Mouse (Mus musculus) lung, postnatal 0 days (tissue): Measurements from ENCODE around the gene Bcas2. TPM values are rescaled to one million over a fixed set of nuclear protein-coding genes. Genes with fewer than 3 reads are reported as not detected.

Source experiments
- ATAC-seq: fragments of 200-750 bp; cut with Nextera tagmentation; 2 replicates; pipeline ENCODE4 v1.8.0; 2017; ENCODE audit warnings: moderate library complexity
- DNase-seq: peaks from one replicate; pipeline ENCODE4 v3.0.0-alpha.2; 2016; ENCODE audit warnings: low spot score
- H3K27ac ChIP-seq: fragments of 300-500 bp; sonication (generic); 2 replicates; pipeline ENCODE4 v1.5.1; 2014; ENCODE audit warnings: antibody characterized with exemption, mild to moderate bottlenecking, low read length, mixed read lengths
- H3K27me3 ChIP-seq: fragments of 300-500 bp; sonication (generic); replicated peaks from 2 replicates; pipeline ENCODE4 v1.6.1; 2014; ENCODE audit warnings: low read length, mixed read lengths; ENCODE audit not compliant: insufficient read depth
- H3K36me3 ChIP-seq: fragments of 300-500 bp; sonication (generic); 2 replicates; pipeline ENCODE4 v1.6.1; 2014; ENCODE audit warnings: low read length, mixed read lengths; ENCODE audit not compliant: insufficient read depth
- H3K4me1 ChIP-seq: fragments of 300-500 bp; sonication (generic); 2 replicates; pipeline ENCODE4 v1.6.1; 2014; ENCODE audit warnings: antibody characterized with exemption, low read depth, low read length, mixed read lengths; ENCODE audit not compliant: insufficient read depth
- H3K4me2 ChIP-seq: fragments of 300-500 bp; sonication (generic); replicated peaks from 2 replicates; pipeline ENCODE4 v1.6.1; 2014; ENCODE audit warnings: low read depth, mild to moderate bottlenecking, low read length, moderate library complexity, mixed read lengths
- H3K4me3 ChIP-seq: fragments of 300-500 bp; sonication (generic); 2 replicates; pipeline ENCODE4 v1.5.1; 2014; ENCODE audit warnings: low read depth, low read length
- H3K9ac ChIP-seq: fragments of 300-500 bp; sonication (generic); replicated peaks from 2 replicates; pipeline ENCODE4 v1.6.1; 2014; ENCODE audit warnings: low read depth, mild to moderate bottlenecking
- H3K9me3 ChIP-seq: fragments of 300-500 bp; sonication (generic); 2 replicates; pipeline ENCODE4 v1.6.1; 2016; ENCODE audit warnings: low read length, mixed read lengths
- CTCF ChIP-seq: IDR thresholded peaks from 2 replicates; pipeline ENCODE4 v1.5.1; 2016; ENCODE audit warnings: antibody characterized with exemption, mild to moderate bottlenecking
- EP300 ChIP-seq: IDR thresholded peaks from 2 replicates; pipeline ENCODE4 v1.6.1; 2016; ENCODE audit warnings: antibody characterized with exemption, mild to moderate bottlenecking, control low read depth
- WGBS: fragments of 180-500 bp; shearing (Covaris S2); extraction: QIAGEN DNeasy Blood & Tissue Kit; methylation state at CpG from one replicate; pipeline ENCODE4 v1.1.7; 2014; 5-methylcytosine and 5-hydroxymethylcytosine counted together
- polyA plus RNA-seq: library from polyadenylated mRNA; unstranded; fragments of >200 nt; fragmentation: Nextera tagmentation; extraction: Ambion mirVana; gene quantifications from 2 replicates; pipeline ENCODE4 v1.2.1, GENCODE M21; 2015

Bcas2 gene
- polyA plus RNA-seq, 1 experiment from 2014 or later, result 89.8 TPM

DNA sequence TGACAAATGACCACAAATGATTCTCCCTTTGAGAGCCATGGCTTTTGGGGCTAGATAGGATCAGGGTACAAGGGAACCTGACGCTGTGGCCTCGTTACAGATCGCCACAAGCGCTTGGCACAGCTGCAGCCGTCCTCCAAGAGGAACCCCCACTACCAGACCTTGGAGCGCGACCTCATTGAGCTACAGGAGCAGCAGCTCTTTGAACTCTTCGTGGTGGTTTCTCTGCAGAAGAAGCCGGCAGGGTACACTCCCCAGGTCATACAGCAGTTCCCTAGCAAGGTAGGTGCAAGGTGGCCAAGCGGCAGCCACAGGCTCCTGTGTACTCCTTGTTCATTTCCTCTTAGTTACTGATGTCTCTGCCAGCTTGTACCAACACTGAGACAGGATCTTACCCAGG, 22.5 kb upstream of the Bcas2 start:
- Histone ChIP-seq H3K4me2 (no peak overlapping the region), H3K9me3 (no peaks in the 10 kb centered on the region), H3K27ac (no peak overlapping the region), H3K9ac (no peak overlapping the region), H3K27me3 (no peaks in the 10 kb centered on the region), H3K4me3 (no peak overlapping the region), H3K4me1 (no peaks in the 10 kb centered on the region), H3K36me3 (peaks cover 24% of the 10 kb centered on the region)
- TF ChIP-seq CTCF, result no peak
- no peak for TF ChIP-seq EP300
- DNase-seq, result no peak
- no peak for ATAC-seq
- WGBS, result 78% methylated on average over 10 of the region's 10 CpGs

- Histone ChIP-seq H3K27me3 (no peaks in the 10 kb centered on the region), H3K4me3 (no peak overlapping the region), H3K9ac (no peak overlapping the region), H3K9me3 (no peaks in the 10 kb centered on the region), H3K4me2 (no peak overlapping the region), H3K36me3 (peaks cover 31% of the 10 kb centered on the region), H3K4me1 (no peaks in the 10 kb centered on the region), H3K27ac (no peak overlapping the region)
- peak; percentile 23 for DNase-seq
- ATAC-seq, result no peak
- TF ChIP-seq CTCF (peak; percentile 74), EP300 (no peak)
Observed at GRCm38 (mm10) chr3:103153761-103154160, 17.7 kb upstream of the Bcas2 start.

DNA sequence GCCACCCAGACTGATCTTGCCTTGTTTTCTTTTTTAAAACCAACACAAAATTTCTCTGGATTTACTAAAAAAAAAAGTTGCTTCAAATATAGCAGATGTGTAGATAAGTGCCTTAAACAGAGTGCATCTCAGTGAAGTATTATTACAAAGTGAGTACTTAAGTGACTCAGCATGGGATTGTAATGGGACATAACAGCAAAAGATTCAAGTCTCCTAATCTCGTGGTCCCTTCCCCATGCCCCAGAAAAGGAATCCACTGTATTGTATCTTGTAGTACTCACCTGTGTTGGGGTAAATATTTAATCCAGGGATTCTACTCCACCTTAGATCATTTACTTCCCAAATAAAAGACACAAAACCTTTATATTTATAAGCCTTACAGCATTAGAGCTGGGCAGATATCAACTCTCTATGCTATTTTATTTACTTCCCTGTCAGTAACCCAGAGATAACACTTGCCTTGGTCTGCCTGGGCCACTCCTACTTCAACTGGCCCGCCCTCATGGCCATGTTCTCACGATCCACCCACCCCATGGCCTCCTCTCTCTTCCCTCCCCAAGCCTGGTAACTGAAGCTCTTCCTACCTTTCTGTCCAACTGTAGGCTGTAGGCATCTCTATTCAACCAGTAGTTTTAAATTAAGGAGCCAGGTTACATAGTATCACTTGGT, 12.1 kb upstream of the Bcas2 start:
- Histone ChIP-seq H3K36me3 (peaks cover 13% of the 10 kb centered on the region; the same call in 1 of the 2 replicates), H3K9ac (no peak overlapping the region), H3K27me3 (no peaks in the 10 kb centered on the region), H3K4me1 (no peaks in the 10 kb centered on the region), H3K4me3 (no peak overlapping the region), H3K9me3 (no peaks in the 10 kb centered on the region), H3K4me2 (no peak overlapping the region), H3K27ac (no peak overlapping the region)
- DNase-seq (no peak), ATAC-seq (no peak)
- 44% methylated on average over 3 of the region's 3 CpGs for WGBS
- TF ChIP-seq CTCF (no peak), EP300 (no peak)

DNA sequence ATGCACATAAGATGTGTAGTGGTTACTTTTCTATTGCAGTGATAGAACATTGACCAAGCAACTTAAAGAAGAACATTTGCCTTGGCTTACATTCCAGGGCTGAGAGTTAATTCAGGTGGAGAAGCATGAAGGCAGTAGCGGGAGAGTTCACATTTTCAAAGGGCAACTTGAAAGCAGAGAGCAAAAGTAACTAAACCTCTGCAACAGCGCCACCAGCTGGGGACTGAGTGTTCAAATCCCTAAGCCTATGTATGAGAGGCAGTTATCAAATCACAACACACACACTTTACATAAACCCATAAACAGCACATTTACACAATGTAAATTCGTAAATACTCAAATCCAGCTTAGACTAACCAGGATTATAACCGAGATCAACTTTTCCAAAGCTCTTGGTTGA, 1.7 kb upstream of the Bcas2 start:
- Histone ChIP-seq H3K4me1 (peaks cover 7% of the 10 kb centered on the region; the same call in 1 of the 2 replicates), H3K27me3 (no peaks in the 10 kb centered on the region), H3K36me3 (peaks cover 13% of the 10 kb centered on the region; the same call in 1 of the 2 replicates), H3K4me3 (no peak overlapping the region), H3K27ac (no peak overlapping the region), H3K9me3 (no peaks in the 10 kb centered on the region), H3K9ac (no peak overlapping the region), H3K4me2 (no peak overlapping the region)
- WGBS, result 19% methylated on average over 4 of the region's 4 CpGs
- TF ChIP-seq CTCF (peak; percentile 87), EP300 (no peak)
- DNase-seq, result peak; percentile 89
- ATAC-seq, result peak; percentile 18

- Histone ChIP-seq H3K4me3 (peak overlapping the region; percentile 68), H3K4me1 (peaks cover 7% of the 10 kb centered on the region; the same call in 1 of the 2 replicates), H3K36me3 (peaks cover 17% of the 10 kb centered on the region; the same call in 1 of the 2 replicates), H3K4me2 (peak overlapping the region; percentile 76), H3K27me3 (no peaks in the 10 kb centered on the region), H3K9ac (peak overlapping the region; percentile 57; the same call in 1 of the 2 replicates), H3K9me3 (no peaks in the 10 kb centered on the region), H3K27ac (peak overlapping the region; percentile 44; the same call in 1 of the 2 replicates)
- 12% methylated on average over 5 of the region's 5 CpGs for WGBS
- no peak for ATAC-seq
- DNase-seq, result peak; percentile 34
- no peak for TF ChIP-seq EP300
- TF ChIP-seq CTCF, result no peak
Observed at GRCm38 (mm10) chr3:103172615-103173014, 1.2 kb downstream of the Bcas2 start.

DNA sequence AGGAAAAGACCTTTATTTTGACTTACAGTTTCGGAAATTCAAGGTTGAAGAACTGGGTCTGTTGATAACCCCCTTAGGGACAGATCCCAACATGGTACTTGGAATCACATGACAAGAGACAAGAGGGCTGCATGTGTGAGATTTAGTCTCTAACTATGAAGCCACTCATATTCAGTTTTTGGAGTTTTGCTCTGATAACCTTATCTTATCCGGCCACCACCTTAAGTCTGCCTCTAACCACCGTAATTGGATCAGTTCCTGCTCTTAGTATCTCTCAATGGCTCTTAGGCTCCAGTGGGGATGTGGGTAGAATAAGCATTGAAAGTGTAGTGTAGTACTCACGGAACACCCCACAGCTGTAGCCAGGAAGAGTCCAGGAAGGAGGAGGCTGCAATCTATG, 5.3 kb downstream of the Bcas2 start:
- no peaks in the 10 kb centered on the region for H3K9me3 ChIP-seq
- DNase-seq (no peak), ATAC-seq (no peak)
- H3K4me1 ChIP-seq, result peaks cover 7% of the 10 kb centered on the region; the same call in 1 of the 2 replicates
- 82% methylated on average over 4 of the region's 4 CpGs for WGBS
- no peak overlapping the region for H3K4me2 ChIP-seq
- H3K27ac ChIP-seq, result no peak overlapping the region
- H3K9ac ChIP-seq, result no peak overlapping the region
- H3K36me3 ChIP-seq, result peaks cover 24% of the 10 kb centered on the region
- H3K4me3 ChIP-seq, result no peak overlapping the region
- H3K27me3 ChIP-seq, result no peaks in the 10 kb centered on the region
- TF ChIP-seq CTCF (no peak), EP300 (no peak)
